Mouse (Mus musculus) cerebellum, adult (tissue): ENCODE results near the gene Mccc2.

ENCODE experiments used
- ATAC-seq: cut with Nextera tagmentation; 2 replicates; pipeline ENCODE4 v1.9.2; 2017; ENCODE audit warnings: mild to moderate bottlenecking, moderate library complexity, mixed read lengths; ENCODE audit not compliant: insufficient number of reproducible peaks, low FRiP score, low TSS enrichment

Gene Mccc2

GRCm38 (mm10) chr13:99943525-99943924, 71.9 kb downstream of the Mccc2 start:
- no peak for ATAC-seq

GRCm38 (mm10) chr13:99940601-99941000, 74.8 kb downstream of the Mccc2 start:
- ATAC-seq = no peak

GRCm38 (mm10) chr13:99939320-99939671, 76.1 kb downstream of the Mccc2 start:
- ATAC-seq = no peak

- ATAC-seq = no peak
Measured at GRCm38 (mm10) chr13:99938606-99939319, 76.7 kb downstream of the Mccc2 start.

- no peak for ATAC-seq
Measured at GRCm38 (mm10) chr13:99937741-99938140, 77.7 kb downstream of the Mccc2 start.

GRCm38 (mm10) chr13:99932406-99932805, 83.0 kb downstream of the Mccc2 start:
- ATAC-seq = no peak

- ATAC-seq = no peak
Measured at GRCm38 (mm10) chr13:99931502-99931901, 83.9 kb downstream of the Mccc2 start.

- no peak for ATAC-seq
Measured at GRCm38 (mm10) chr13:99926249-99926648, 89.2 kb downstream of the Mccc2 start.

- ATAC-seq = no peak
Measured at GRCm38 (mm10) chr13:99915632-99916031, 99.8 kb downstream of the Mccc2 start.

GRCm38 (mm10) chr13:99900965-99901364, 114.5 kb downstream of the Mccc2 start, which contains the start of gene Cartpt:
TSS of gene Cartpt (minus strand) at chr13:99901091.
- ATAC-seq = no peak

GRCm38 (mm10) chr13:99900557-99900892, 114.9 kb downstream of the Mccc2 start:
- no peak for ATAC-seq

- ATAC-seq = no peak
Measured at GRCm38 (mm10) chr13:99899670-99900556, 115.5 kb downstream of the Mccc2 start.

- no peak for ATAC-seq
Measured at GRCm38 (mm10) chr13:99898816-99899215, 116.6 kb downstream of the Mccc2 start.
